Mouse (Mus musculus) embryonic facial prominence, embryonic 12.5 days (tissue): ENCODE results near the gene Tmem259. TPM values are rescaled to one million over a fixed set of nuclear protein-coding genes. Genes with fewer than 3 reads are reported as not detected.

Source experiments
- ATAC-seq: fragments of 200-750 bp; cut with Nextera tagmentation; 2 replicates; pipeline ENCODE4 v1.8.0; 2017; ENCODE audit not compliant: insufficient number of reproducible peaks, insufficient read depth, low FRiP score, low TSS enrichment
- H3K27ac ChIP-seq: fragments of 300-500 bp; sonication (generic); 2 replicates; pipeline ENCODE4 v1.5.1; 2016; ENCODE audit warnings: mild to moderate bottlenecking
- H3K27me3 ChIP-seq: fragments of 300-500 bp; sonication (generic); 2 replicates; pipeline ENCODE4 v1.6.1; 2016; ENCODE audit warnings: mild to moderate bottlenecking, moderate library complexity
- H3K36me3 ChIP-seq: fragments of 300-500 bp; sonication (generic); 2 replicates; pipeline ENCODE4 v1.6.1; 2016; ENCODE audit warnings: mild to moderate bottlenecking
- H3K4me1 ChIP-seq: fragments of 300-500 bp; sonication (generic); 2 replicates; pipeline ENCODE4 v1.6.1; 2016
- H3K4me2 ChIP-seq: fragments of 300-500 bp; sonication (generic); replicated peaks from 2 replicates; pipeline ENCODE4 v1.6.1; 2016; ENCODE audit warnings: mild to moderate bottlenecking, moderate library complexity
- H3K4me3 ChIP-seq: fragments of 300-500 bp; sonication (generic); 2 replicates; pipeline ENCODE4 v1.5.1; 2016; ENCODE audit warnings: mild to moderate bottlenecking
- H3K9ac ChIP-seq: fragments of 300-500 bp; sonication (generic); 2 replicates; pipeline ENCODE4 v1.6.1; 2016; ENCODE audit warnings: mild to moderate bottlenecking, moderate library complexity
- H3K9me3 ChIP-seq: fragments of 300-500 bp; sonication (generic); 2 replicates; pipeline ENCODE4 v1.6.1; 2016; ENCODE audit warnings: mild to moderate bottlenecking, moderate library complexity
- WGBS: fragments of 180-500 bp; shearing (Covaris S2); methylation state at CpG from one replicate; pipeline ENCODE4 v1.1.7; 2016; 5-methylcytosine and 5-hydroxymethylcytosine counted together
- polyA plus RNA-seq: library from polyadenylated mRNA; unstranded; fragments of >200 nt; fragmentation: Nextera tagmentation; extraction: Ambion mirVana; gene quantifications from 2 replicates; pipeline ENCODE4 v1.2.1, GENCODE M21; 2016

Tmem259 gene
- polyA plus RNA-seq, 1 experiment from 2014 or later = 24.3 TPM

DNA sequence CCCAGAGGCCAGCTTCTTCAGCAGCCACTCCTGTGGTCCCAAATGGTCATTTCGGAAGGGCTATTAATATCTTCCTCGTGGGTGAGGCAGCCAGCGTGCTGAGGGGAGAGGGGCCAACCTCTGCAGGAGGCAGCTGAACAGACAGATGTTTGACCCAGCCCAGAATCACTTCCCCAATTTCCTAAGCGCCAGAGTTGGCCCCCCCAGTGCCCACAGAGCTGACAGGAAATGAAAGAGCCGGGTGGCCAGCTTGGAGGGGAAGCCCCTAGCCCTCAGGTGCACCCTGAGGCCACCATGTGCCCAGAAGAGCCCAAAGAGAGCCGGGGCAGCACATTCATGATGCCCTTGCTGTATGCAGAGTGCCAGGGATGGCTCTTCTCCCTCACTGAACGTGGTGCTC lies 43.4 kb downstream of the Tmem259 start:
- no peak overlapping the region for H3K9ac ChIP-seq
- no peaks in the 10 kb centered on the region for H3K27me3 ChIP-seq
- 63% methylated on average over 7 of the region's 7 CpGs for WGBS
- no peak for ATAC-seq
- H3K27ac ChIP-seq = no peak overlapping the region
- no peak overlapping the region for H3K4me2 ChIP-seq
- H3K4me3 ChIP-seq = no peak overlapping the region
- no peaks in the 10 kb centered on the region for H3K9me3 ChIP-seq
- H3K4me1 ChIP-seq = peaks cover 26% of the 10 kb centered on the region
- H3K36me3 ChIP-seq = peaks cover 40% of the 10 kb centered on the region; the same call in 1 of the 2 replicates

GRCm38 (mm10) chr10:79937775-79938526 lies 46.2 kb downstream of the Tmem259 start:
- no peaks in the 10 kb centered on the region for H3K27me3 ChIP-seq
- H3K36me3 ChIP-seq = peaks cover 54% of the 10 kb centered on the region; the same call in 1 of the 2 replicates
- ATAC-seq = no peak
- no peak overlapping the region for H3K27ac ChIP-seq
- H3K9me3 ChIP-seq = no peaks in the 10 kb centered on the region
- no peak overlapping the region for H3K9ac ChIP-seq
- WGBS = 42% methylated on average over 11 of the region's 11 CpGs
- H3K4me2 ChIP-seq = no peak overlapping the region
- peaks cover 21% of the 10 kb centered on the region for H3K4me1 ChIP-seq
- H3K4me3 ChIP-seq = no peak overlapping the region

DNA sequence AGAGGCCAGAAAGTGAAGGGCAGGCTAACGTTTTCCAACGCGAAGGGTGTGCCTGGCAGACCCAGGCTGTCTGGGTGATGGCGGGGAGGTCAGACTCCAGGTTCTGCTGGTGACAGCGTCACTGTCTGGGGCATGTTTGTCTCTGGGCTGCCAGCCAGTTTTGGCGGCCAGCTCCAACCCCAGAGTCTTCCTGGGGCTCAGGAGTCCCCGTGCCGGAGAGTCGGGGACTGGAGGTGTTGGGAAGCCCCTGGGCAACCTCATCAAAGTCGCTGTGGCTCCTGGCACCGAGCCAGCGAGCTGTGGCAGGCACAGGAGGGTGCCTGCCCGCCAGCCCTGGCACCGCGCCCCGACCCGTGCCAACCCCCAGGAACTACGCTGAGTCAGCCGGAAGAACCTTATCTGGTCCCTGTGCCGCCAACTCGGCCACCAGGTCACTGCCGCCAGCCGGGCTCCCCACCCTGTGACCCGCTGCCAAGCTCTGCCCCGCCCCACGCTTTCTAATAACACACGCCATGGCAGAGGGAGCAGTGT lies 47.2 kb downstream of the Tmem259 start:
- no peak overlapping the region for H3K27ac ChIP-seq

GRCm38 (mm10) chr10:79936284-79936910 lies 47.7 kb downstream of the Tmem259 start:
- no peak for ATAC-seq
- peaks cover 64% of the 10 kb centered on the region for H3K36me3 ChIP-seq
- no peaks in the 10 kb centered on the region for H3K27me3 ChIP-seq
- no peak overlapping the region for H3K9ac ChIP-seq
- no peaks in the 10 kb centered on the region for H3K9me3 ChIP-seq
- H3K4me3 ChIP-seq = no peak overlapping the region
- H3K27ac ChIP-seq = no peak overlapping the region
- no peak overlapping the region for H3K4me2 ChIP-seq
- H3K4me1 ChIP-seq = peaks cover 37% of the 10 kb centered on the region
- WGBS = 58% methylated on average over 10 of the region's 10 CpGs

More for the DNA sequence above, 47.2 kb downstream of the Tmem259 start:
- H3K9me3 ChIP-seq = no peaks in the 10 kb centered on the region
- no peaks in the 10 kb centered on the region for H3K27me3 ChIP-seq
- peaks cover 31% of the 10 kb centered on the region for H3K4me1 ChIP-seq
- H3K4me2 ChIP-seq = no peak overlapping the region
- no peak overlapping the region for H3K9ac ChIP-seq
- peaks cover 63% of the 10 kb centered on the region for H3K36me3 ChIP-seq
- H3K4me3 ChIP-seq = no peak overlapping the region
- WGBS = 81% methylated on average over 27 of the region's 27 CpGs
- ATAC-seq = no peak

DNA sequence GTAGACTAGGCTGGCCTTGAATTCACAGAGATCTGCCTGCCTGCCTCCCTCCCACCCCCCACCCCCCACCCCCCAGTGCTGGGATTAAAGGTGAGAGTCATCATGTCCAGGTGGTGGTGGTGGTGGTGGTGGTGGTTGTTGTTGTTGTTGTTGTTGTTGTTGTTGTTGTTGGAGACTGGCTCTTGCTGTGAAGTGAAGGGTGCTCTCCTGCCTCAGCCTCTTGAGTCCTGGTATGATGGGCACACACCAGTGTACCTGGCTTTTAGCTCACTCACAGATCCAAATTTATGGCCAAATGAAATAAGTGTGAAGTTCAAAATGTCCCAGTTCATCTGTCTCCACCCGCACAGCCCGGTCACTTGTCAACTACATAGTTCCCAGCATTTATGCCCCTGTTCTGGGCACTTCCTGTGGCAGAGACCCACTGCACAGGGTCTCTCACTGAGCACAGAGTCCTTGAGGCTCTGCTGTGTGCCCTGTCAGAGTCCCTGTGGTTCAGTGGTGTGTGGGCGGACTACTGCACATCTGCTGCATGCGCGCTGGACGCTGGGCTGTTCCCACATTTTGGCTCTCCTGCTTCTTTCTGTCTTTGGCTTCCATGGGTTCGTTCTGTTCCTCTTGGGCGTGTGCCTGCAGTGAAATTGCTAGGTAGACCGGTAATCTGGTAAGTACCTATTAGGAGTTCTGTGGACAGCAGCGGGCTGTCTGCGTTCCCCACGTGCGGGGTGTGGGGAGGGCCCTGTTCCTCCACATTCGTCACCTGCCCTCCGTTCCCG lies 49.1 kb downstream of the Tmem259 start:
- Histone ChIP-seq H3K9ac (no peak overlapping the region), H3K27me3 (no peaks in the 10 kb centered on the region), H3K4me1 (peaks cover 37% of the 10 kb centered on the region), H3K9me3 (no peaks in the 10 kb centered on the region), H3K27ac (no peak overlapping the region; the same call in 1 of the 2 replicates), H3K36me3 (peaks cover 65% of the 10 kb centered on the region), H3K4me3 (no peak overlapping the region), H3K4me2 (no peak overlapping the region)
- WGBS = 84% methylated on average over 16 of the region's 16 CpGs
- ATAC-seq = no peak

DNA sequence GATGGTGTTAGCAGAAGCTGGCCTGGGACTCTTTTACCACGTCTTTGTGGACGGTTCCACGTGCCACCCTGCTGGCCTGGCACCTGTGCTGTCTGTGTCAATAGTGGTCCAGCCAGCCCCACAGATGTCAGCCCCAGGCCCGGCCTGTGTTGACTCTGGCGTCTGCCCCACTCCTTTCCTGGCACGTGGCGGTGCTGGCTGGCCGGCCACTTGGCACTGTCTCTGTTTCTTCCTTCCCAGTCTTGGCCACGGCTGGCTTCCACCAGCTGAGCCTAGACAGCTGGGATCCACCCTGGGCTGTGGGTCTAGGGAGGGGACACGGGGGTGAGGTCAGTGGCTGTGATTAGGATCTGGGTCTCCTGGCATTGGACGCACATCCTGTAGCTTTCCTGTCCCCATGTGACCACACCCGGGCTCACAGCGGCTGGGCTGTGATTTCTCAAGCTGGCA lies 49.8 kb downstream of the Tmem259 start:
- no peaks in the 10 kb centered on the region for H3K9me3 ChIP-seq
- whole genome bisulfite sequencing = 71% methylated on average over 13 of the region's 13 CpGs
- peaks cover 62% of the 10 kb centered on the region for H3K36me3 ChIP-seq
- no peak overlapping the region; the same call in 1 of the 2 replicates for H3K27ac ChIP-seq
- no peaks in the 10 kb centered on the region for H3K27me3 ChIP-seq
- H3K4me1 ChIP-seq = peaks cover 43% of the 10 kb centered on the region
- no peak for ATAC-seq
- no peak overlapping the region for H3K9ac ChIP-seq
- no peak overlapping the region for H3K4me2 ChIP-seq
- H3K4me3 ChIP-seq = no peak overlapping the region

DNA sequence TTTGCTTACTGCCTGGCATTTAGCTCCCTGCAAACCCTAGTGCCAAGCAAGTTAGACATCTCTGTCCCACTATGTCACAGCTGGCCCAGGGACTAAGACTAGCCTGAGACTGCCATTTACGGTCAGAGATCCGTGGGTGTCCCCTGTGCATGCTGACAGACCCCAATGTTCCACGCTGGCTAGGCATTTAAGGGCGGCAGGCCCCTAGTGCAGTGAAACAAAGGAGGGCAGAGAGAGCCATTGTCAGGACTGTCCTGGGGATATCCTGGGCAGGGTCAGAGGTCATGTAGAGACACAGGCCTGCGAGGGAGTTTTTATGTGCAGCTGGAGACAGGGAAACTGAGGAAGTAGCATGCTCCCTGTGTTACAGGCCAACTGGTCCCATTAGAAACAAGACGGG lies 50.3 kb downstream of the Tmem259 start:
- H3K4me1 ChIP-seq = peaks cover 47% of the 10 kb centered on the region
- no peak overlapping the region for H3K4me2 ChIP-seq
- no peak overlapping the region; the same call in 1 of the 2 replicates for H3K27ac ChIP-seq
- H3K4me3 ChIP-seq = no peak overlapping the region
- no peak for ATAC-seq
- peaks cover 62% of the 10 kb centered on the region for H3K36me3 ChIP-seq
- H3K27me3 ChIP-seq = no peaks in the 10 kb centered on the region
- no peaks in the 10 kb centered on the region for H3K9me3 ChIP-seq
- no peak overlapping the region for H3K9ac ChIP-seq
- WGBS = 55% methylated on average over 6 of the region's 6 CpGs

DNA sequence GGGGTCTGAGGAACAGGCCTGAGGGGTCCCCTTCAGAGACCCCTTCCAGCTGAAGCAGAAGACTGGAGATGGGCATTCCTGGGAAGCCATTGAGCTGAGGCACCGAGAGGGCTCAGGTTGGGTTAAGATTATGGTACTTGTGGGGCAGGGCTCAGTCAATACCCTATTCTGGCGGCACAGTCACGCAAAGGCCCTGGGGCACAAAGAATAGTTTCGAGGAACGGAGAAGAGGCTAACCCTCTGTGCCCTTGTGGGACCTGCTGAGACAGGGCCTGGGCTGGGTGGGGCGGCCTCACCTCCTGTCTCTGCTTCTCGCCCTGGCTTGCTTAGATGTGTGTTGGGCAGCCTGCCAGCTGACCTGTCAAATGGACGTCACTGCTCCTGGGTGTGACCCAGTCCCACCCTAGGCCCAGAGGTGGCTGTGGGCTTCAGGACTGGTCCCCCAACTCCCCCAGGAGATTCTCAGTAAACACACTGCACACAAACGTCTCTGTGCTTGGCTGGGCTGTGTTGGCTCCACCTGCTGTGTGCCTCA lies 50.9 kb downstream of the Tmem259 start:
- WGBS = 54% methylated on average over 9 of the region's 9 CpGs
- H3K4me2 ChIP-seq = peak overlapping the region; percentile 15; the same call in 1 of the 2 replicates
- no peak for ATAC-seq
- no peaks in the 10 kb centered on the region for H3K27me3 ChIP-seq
- H3K9me3 ChIP-seq = no peaks in the 10 kb centered on the region
- peak overlapping the region; percentile 70; the same call in 1 of the 2 replicates for H3K27ac ChIP-seq
- peaks cover 54% of the 10 kb centered on the region for H3K4me1 ChIP-seq
- H3K4me3 ChIP-seq = no peak overlapping the region
- H3K9ac ChIP-seq = no peak overlapping the region
- peaks cover 61% of the 10 kb centered on the region for H3K36me3 ChIP-seq

DNA sequence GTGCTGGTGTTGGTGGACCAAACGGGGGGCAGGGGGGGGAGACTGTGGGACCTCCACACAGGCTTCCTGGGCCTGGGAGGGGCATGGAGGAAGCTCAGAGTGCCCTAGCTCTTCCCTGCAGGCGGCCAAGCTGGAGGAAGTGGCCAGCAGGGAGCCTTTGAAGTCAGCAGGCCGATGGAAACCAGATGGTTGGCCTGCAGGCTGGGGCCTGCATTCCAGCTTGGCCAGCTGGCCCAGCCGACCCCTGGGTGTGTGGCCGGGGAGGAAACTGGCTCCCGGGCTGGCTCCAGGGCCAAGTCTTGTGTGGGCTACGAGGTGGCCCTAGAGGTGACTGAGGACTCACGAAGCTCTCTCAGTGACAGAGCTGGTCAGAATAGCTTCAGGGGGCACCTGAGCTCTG lies 51.4 kb downstream of the Tmem259 start:
- Histone ChIP-seq H3K4me3 (no peak overlapping the region), H3K4me1 (peaks cover 54% of the 10 kb centered on the region), H3K27me3 (no peaks in the 10 kb centered on the region), H3K36me3 (peaks cover 57% of the 10 kb centered on the region), H3K9ac (no peak overlapping the region; the same call in 1 of the 2 replicates), H3K9me3 (no peaks in the 10 kb centered on the region), H3K4me2 (peak overlapping the region; percentile 15; the same call in 1 of the 2 replicates), H3K27ac (peak overlapping the region; percentile 70)
- 9% methylated on average over 8 of the region's 8 CpGs for WGBS
- ATAC-seq = no peak

GRCm38 (mm10) chr10:79931797-79932196 lies 52.3 kb downstream of the Tmem259 start:
- Histone ChIP-seq H3K9ac (no peak overlapping the region), H3K9me3 (no peaks in the 10 kb centered on the region), H3K36me3 (peaks cover 47% of the 10 kb centered on the region), H3K27ac (peak overlapping the region; percentile 70), H3K27me3 (no peaks in the 10 kb centered on the region), H3K4me3 (0 out of 2 replicates have a peak overlapping the region, but pooled peaks have one; percentile 0), H3K4me2 (no peak overlapping the region), H3K4me1 (peaks cover 48% of the 10 kb centered on the region)
- WGBS = 79% methylated on average over 9 of the region's 9 CpGs
- ATAC-seq = no peak

DNA sequence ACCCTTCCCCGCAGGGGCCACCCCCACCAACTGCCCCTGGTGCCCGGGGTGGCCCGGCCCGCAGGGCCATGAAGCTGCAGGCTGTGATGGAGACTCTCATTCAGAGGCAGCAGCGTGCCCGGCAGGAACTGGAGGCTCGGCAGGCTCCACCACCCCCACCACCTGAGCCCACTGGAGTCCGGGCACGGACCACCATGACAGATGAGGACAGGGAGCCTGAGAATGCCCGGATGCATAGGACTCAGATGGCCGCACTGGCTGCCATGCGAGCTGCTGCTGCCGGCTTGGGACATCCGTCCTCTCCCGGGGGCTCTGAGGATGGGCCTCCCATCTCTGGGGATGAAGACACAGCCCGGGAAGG lies 53.3 kb downstream of the Tmem259 start:
- no peak for ATAC-seq
- Histone ChIP-seq H3K36me3 (peaks cover 38% of the 10 kb centered on the region), H3K27ac (no peak overlapping the region), H3K9ac (0 out of 2 replicates have a peak overlapping the region, but pooled peaks have one; percentile 7), H3K9me3 (no peaks in the 10 kb centered on the region), H3K4me2 (no peak overlapping the region), H3K27me3 (no peaks in the 10 kb centered on the region), H3K4me1 (peaks cover 49% of the 10 kb centered on the region), H3K4me3 (no peak overlapping the region)
- 87% methylated on average over 16 of the region's 16 CpGs for WGBS
